Mouse (Mus musculus) olfactory bulb, adult 2 months (tissue): ENCODE results near the gene Rbm4b.

Experiments
- CTCF ChIP-seq: fragments of 200-500 bp; IDR thresholded peaks from 2 replicates; pipeline ENCODE4 v1.5.1; 2012; ENCODE audit warnings: low read depth, mild to moderate bottlenecking, low read length, moderate library complexity; ENCODE audit not compliant: insufficient read depth
- POLR2A ChIP-seq: fragments of 200-500 bp; IDR thresholded peaks from 2 replicates; pipeline ENCODE4 v1.6.1; 2012; ENCODE audit warnings: mild to moderate bottlenecking, low read depth, low read length, moderate library complexity; ENCODE audit not compliant: insufficient read depth

- TF ChIP-seq CTCF (no peak), POLR2A (no peak)
Observed at GRCm38 (mm10) chr19:4793281-4793830, 37.1 kb downstream of the Rbm4b start.
